Mouse (Mus musculus) brain, embryonic 14.5 days (tissue): ENCODE data around the gene Mthfd1l. TPM values are rescaled to one million over a fixed set of nuclear protein-coding genes. Genes with fewer than 3 reads are reported as not detected.

Source experiments
- DNase-seq: peaks from one replicate; pipeline ENCODE4 v3.0.0-alpha.2; 2011; ENCODE audit warnings: low read depth
- CTCF ChIP-seq: fragments of 200-500 bp; IDR thresholded peaks from 2 replicates; pipeline ENCODE4 v1.5.1; 2012; ENCODE audit warnings: inconsistent platforms, mild to moderate bottlenecking, moderate library complexity, borderline replicate concordance; ENCODE audit not compliant: insufficient read depth, insufficient read length; ENCODE audit errors: extremely low read depth
- POLR2A ChIP-seq: fragments of 200-500 bp; IDR thresholded peaks from 2 replicates; pipeline ENCODE4 v1.6.1; 2012; ENCODE audit warnings: mild to moderate bottlenecking, inconsistent platforms, borderline replicate concordance; ENCODE audit not compliant: poor library complexity, insufficient read depth, insufficient read length, severe bottlenecking; ENCODE audit errors: extremely low read depth
- polyA plus RNA-seq: library from polyadenylated mRNA; depleted of rRNA; stranded (reverse); fragments of >200 nt; gene quantifications from 2 replicates; pipeline ENCODE4 v1.2.3, GENCODE M21; 2012

Gene Mthfd1l
- polyA plus RNA-seq, 1 experiment = 5.3 TPM

DNA sequence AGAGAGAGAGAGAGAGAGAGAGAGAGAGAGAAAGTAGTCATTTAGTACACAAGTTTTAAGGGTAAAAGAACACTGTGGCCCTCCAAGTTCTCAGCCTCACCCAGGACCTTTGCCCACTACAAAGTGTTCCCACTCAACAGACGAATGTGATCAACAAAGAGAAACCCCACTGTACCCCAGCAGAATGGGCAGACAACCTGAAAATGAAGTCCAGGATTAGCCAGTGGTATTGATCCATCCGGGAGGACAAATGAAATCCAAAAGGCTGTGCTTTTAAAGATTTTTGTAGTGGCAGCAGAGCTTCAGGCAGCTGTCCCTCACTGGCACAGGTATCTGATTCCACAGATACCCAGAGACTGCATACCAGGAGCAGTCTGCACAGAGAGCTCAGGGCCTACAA, 189.1 kb downstream of the Mthfd1l start:
- no peak for DNase-seq
- TF ChIP-seq CTCF (no peak), POLR2A (no peak)

DNA sequence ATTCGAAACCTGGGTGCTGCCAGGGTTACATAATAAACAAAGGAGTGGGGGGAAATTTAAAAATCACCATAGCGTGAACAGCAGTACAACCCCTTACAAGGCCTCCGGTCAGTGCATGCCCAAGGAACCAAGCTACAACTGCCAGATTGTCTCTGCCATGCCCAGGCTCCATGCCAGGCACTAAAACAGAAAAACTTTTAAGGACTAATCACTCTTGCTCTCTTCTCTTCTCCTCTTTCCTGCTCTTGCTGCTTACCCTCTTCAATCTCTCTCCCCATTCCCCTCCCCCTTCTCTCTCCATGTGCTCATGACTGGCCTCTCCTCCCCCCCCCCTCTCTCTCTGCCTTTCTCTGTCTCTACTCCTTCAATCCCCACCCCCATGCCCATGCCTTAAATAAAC, 190.1 kb downstream of the Mthfd1l start:
- TF ChIP-seq CTCF = no peak
- no peak for TF ChIP-seq POLR2A
- peak; percentile 77 for DNase-seq

DNA sequence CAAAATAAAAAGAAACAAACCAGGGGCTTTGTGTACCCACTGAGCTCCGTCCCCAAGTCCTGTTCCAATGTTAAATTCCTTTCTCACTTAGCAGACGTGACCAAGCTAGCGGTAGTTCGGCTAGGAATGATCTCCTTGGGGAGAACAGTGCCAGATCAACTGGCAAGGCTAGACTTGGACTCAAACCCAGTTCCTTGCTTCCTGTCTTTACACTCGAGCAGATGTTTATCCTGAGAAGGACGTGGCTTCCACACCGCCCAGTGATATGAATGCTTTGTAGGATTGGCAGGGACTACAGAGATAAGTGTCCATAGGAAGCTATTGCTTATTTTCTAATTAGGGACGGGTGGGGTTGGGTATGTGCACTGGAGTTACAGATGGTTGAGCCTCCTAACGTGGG, 191.8 kb downstream of the Mthfd1l start:
- TF ChIP-seq CTCF (no peak), POLR2A (no peak)
- DNase-seq = no peak

DNA sequence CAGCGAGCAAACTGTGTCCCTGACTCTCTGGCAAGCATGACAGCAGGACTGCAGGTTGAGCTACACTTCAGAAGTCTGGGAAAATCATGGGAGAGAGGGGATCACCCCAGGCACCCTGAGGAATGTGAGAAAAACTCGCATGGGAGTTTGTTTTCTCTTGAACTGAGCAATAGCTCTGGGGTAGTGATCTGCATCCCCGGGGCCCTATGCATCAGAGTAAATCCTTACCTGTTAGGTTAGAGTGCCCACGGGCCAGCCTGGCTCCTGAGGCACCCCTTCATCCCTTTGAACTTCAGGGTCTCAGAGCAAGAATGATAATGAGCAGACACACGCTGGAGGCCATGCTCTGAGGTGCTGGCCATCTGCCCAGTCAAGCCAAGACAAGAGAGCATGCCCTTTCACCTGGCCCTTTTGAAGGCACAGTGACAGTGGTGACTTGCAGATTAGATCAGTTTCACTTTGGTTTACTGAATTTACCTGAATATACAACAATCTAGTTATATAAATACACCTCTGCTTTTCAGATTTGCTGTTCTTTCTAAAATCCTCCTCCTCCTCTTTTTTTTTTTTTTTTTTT, 195.4 kb downstream of the Mthfd1l start:
- TF ChIP-seq POLR2A = no peak
- no peak for TF ChIP-seq CTCF
- DNase-seq = no peak

DNA sequence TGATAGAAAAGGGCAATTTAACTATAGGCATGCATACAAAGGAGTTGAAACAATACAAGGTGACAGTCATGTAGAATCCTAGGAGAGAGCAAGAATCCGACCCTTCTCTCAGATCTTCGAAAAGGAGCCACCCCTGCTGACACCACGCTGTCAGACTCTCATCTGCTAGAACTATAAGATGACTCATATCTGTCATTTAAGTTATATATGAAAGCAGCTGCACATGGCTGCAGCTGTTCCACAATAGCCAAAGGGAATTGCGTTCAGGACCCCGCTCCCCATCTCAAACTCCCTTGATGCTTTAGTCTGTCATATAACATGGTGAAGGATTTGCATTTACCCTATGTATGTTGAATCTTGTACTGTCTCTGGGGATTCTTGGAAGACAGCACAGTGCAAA, 201.3 kb downstream of the Mthfd1l start:
- TF ChIP-seq CTCF = no peak
- no peak for TF ChIP-seq POLR2A
- DNase-seq = no peak

DNA sequence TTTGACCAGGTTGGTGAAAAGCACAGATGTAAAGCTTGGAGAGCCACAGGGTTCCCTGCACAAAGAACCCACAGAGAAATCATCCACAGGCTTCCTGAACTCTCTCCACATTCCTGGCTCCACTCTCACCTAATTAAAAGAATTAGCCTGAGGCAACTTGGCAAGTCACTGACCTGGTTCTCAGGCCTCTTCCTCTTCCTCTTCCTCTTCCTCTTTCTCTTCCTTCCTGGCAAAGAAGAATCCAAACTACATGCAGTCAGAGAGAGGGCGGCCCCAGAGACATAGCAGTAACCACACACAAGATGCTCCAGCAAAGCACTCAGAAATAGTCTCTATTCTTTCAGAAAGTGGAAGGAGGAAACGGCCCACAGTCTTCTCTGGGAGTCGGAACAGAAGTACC, 201.8 kb downstream of the Mthfd1l start:
- TF ChIP-seq CTCF = no peak
- no peak for TF ChIP-seq POLR2A
- DNase-seq = no peak

DNA sequence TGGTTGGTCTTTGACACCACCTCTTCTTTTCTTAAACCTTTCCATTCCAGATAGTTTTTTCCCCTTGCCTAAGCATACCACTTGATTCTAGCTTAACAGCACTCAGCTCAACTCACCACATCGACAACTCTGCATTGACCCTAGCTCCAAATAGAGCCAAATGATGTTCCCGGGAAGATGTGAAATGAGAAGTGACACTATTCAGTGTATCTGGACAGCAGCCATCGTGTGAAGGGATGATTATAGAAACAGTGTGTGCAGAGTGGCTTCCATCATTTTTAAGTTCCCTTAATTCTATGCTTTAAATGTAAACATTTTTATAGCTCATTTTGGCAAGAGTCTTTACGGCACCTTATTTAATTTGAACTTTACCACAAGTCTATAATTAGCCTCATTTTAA, 204.4 kb downstream of the Mthfd1l start:
- no peak for DNase-seq
- TF ChIP-seq POLR2A (no peak), CTCF (no peak)

DNA sequence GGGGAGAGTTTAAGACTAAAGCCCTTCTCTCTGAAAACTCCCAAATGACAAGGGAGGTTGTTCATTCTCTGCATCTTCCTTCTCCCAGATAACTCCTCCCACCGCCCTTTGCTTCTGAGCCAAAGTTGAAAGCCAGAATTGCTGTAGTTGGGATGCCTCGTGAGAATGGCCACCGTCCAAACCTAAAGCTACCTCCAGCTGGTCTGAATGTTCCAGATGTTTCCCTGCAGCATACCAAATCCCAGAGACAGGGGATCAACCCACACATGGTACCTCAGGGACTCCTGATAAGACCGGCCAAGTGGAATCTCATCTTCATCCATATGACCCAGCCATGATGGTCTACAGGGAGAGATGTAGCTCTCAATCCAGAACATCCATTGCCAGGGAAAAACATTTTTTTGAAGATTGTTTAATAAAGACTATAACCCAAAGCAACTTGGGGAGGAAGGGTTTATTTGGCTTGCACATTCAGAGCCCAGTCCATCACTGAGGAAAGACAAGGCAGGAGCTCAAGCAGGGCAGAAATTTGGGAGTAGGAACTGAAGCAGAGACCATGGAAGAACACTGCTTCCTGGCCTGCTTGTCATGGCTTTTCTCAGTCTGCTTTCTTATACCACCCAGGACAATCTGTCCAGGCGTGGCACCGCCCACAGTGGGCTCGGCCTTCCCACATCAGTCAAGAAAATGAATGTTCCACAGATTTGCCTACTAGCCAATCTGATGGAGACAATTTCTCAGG, 206.3 kb downstream of the Mthfd1l start:
- TF ChIP-seq CTCF (no peak), POLR2A (no peak)
- no peak for DNase-seq

DNA sequence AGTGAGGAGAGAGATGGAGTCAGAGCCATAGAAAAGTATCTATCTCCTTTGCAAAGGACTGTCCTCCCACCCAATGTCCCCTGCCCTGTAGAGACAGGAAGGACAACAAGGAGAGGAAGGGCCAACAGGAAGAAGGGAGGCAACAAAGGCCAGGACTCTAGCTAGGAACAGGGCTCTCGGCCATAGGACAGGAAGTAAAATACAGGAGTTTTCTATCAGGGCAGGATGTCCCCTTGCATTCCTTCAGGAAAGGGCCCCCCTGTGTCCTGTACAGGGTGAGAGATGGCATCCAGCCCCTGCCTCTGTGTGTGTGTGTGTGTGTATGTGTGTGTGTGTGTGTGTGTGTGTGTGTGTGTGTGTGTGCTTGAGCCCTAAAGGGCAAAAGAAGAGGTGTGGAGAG, 209.0 kb downstream of the Mthfd1l start:
- DNase-seq = no peak
- TF ChIP-seq CTCF (no peak), POLR2A (no peak)

DNA sequence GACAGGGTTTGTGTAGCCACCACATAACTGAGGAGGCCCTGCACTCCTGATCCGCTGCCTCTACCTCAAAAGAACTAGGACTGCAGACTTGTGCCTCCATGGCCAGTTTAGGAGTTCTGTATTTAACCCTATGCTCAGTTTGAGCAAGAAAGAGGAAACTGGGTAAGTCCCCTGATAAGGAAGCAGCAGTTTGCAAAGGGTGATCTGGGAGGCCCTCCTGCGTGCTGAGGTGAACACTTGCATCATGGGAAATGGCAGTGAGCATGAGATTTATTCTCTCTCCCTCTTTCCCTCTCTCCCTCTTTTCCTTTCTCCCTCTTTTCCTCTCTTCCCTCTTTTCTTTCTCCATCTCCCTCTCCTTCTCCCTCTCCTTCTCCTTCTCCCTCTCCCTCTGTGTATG, 209.5 kb downstream of the Mthfd1l start:
- no peak for TF ChIP-seq POLR2A
- no peak for TF ChIP-seq CTCF
- no peak for DNase-seq

DNA sequence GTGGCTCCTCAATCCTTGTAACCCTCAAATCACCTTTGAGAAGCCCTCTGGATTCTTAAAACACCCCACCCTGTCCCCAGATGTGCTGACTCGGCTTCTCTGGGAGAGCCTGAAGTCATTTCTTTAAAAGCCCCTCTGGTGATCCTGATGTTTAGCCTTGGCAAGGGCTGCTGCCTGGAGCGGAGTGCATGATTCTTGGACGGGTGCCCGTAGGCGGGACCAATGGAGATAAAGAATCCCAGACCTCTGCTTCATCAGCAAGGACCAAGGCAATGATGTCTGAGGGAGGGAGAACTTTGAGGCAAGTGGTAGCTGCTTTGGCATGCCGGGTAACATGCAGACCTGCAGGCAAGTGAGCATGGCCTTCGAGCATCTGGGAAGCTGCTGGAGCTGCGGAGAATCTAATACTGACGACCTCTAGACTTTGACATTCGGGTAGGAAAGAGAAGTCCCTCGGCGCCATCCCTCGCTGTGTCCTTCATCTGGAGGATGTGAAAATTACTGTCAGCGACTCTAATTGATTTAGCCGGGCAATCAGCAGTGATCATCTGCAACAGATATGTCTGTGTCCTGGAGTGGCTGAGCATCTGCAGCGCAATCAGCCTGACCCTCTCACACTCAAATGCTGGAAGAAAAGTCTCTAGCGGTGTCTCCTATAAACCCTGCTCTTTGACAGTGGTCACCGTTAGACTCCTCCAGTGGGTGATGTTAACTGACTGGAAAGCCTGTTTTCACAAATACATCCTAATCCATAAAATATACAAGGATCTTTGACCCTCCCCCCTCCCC, 215.9 kb downstream of the Mthfd1l start:
- TF ChIP-seq POLR2A = no peak
- no peak for TF ChIP-seq CTCF
- peak; percentile 41 for DNase-seq

DNA sequence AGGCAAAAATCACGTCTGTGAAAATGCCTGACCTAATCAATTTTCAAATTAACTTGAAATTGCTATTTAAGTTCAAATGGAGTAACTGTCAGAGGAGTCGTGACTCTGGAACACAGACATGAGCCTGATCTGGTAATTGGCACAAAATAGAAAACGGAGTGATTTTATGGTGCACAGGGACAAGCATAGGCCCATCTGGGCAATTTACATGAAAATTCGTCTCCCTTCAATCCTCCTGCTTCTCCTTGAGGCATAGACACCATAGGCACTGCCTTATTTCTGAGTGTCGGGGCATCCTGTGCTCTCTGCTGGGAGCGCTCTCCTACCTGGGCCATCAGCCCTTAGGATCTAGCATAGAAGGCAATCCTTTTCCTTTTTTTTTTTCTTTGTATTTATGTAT, 216.5 kb downstream of the Mthfd1l start:
- DNase-seq = peak; percentile 12
- TF ChIP-seq CTCF (no peak), POLR2A (no peak)

DNA sequence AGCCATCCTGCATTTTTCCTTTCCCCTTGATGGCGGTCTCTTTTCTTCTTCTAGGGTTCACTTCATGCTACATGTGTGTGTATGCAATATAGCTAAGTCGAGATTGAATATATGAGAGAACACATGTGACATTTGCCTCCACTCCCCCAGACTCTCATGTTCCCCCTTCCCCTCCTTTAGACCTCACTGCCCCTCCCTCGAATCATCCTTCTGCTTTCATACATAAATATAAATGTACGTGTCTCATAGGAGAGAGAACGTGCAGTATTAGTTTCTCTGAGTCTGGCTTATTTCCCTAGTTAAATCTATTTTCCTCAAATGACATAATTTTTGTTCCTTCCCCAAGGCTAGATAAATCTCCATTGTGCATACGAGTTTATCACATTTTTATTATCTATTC, 226.1 kb downstream of the Mthfd1l start:
- DNase-seq = no peak
- TF ChIP-seq CTCF (no peak), POLR2A (no peak)
